Mouse (Mus musculus) midbrain, embryonic 13.5 days (tissue): ENCODE measurements around the gene Ppargc1a. TPM values are rescaled to one million over a fixed set of nuclear protein-coding genes. Genes with fewer than 3 reads are reported as not detected.
A peak's percentile ranks its signal among the peaks of the same experiment; 100 is the strongest.

Experiments used
- ATAC-seq: fragments of 200-750 bp; cut with Nextera tagmentation; 2 replicates; pipeline ENCODE4 v1.8.0; 2017; ENCODE audit warnings: mild to moderate bottlenecking, moderate TSS enrichment, moderate library complexity
- H3K27ac ChIP-seq: fragments of 300-500 bp; sonication (generic); 2 replicates; pipeline ENCODE4 v1.5.1; 2015; ENCODE audit warnings: inconsistent platforms, mild to moderate bottlenecking, moderate library complexity
- H3K27me3 ChIP-seq: fragments of 300-500 bp; sonication (generic); 2 replicates; pipeline ENCODE4 v1.6.1; 2015; ENCODE audit warnings: mild to moderate bottlenecking, inconsistent platforms
- H3K36me3 ChIP-seq: fragments of 300-500 bp; sonication (generic); 2 replicates; pipeline ENCODE4 v1.6.1; 2015; ENCODE audit warnings: mild to moderate bottlenecking, inconsistent platforms
- H3K4me1 ChIP-seq: fragments of 300-500 bp; sonication (generic); replicated peaks from 2 replicates; pipeline ENCODE4 v1.6.1; 2015; ENCODE audit warnings: inconsistent platforms
- H3K4me2 ChIP-seq: fragments of 300-500 bp; sonication (generic); replicated peaks from 2 replicates; pipeline ENCODE4 v1.6.1; 2015; ENCODE audit warnings: moderate library complexity, mild to moderate bottlenecking, inconsistent platforms
- H3K4me3 ChIP-seq: fragments of 300-500 bp; sonication (generic); replicated peaks from 2 replicates; pipeline ENCODE4 v1.5.1; 2015; ENCODE audit warnings: mild to moderate bottlenecking, inconsistent platforms
- H3K9ac ChIP-seq: fragments of 300-500 bp; sonication (generic); replicated peaks from 2 replicates; pipeline ENCODE4 v1.6.1; 2015; ENCODE audit warnings: mild to moderate bottlenecking, inconsistent platforms
- H3K9me3 ChIP-seq: fragments of 300-500 bp; sonication (generic); 2 replicates; pipeline ENCODE4 v1.6.1; 2016; ENCODE audit warnings: mild to moderate bottlenecking, inconsistent platforms
- WGBS: fragments of 180-500 bp; shearing (Covaris S2); methylation state at CpG from one replicate; pipeline ENCODE4 v1.1.7; 2015; 5-methylcytosine and 5-hydroxymethylcytosine counted together
- polyA plus RNA-seq: library from polyadenylated mRNA; unstranded; fragments of >200 nt; fragmentation: Nextera tagmentation; extraction: Ambion mirVana; gene quantifications from 2 replicates; pipeline ENCODE4 v1.2.1, GENCODE M21; 2015

Gene Ppargc1a
- 5.4 and 6.2 TPM in 2 replicates for polyA plus RNA-seq

GRCm38 (mm10) chr5:51567659-51568058 is at the start of gene Ppargc1a:
Ppargc1a (minus strand) TSS chr5:51567726.
- WGBS = 48% methylated on average over 6 of the region's 6 CpGs
- peak; percentile 65 for ATAC-seq
- no peaks in the 10 kb centered on the region for H3K27me3 ChIP-seq
- H3K4me1 ChIP-seq = peaks cover 13% of the 10 kb centered on the region; the same call in 1 of the 2 replicates
- no peaks in the 10 kb centered on the region for H3K36me3 ChIP-seq
- no peaks in the 10 kb centered on the region for H3K9me3 ChIP-seq
- no peak within 1 kb of the TSS for H3K4me3 ChIP-seq
- H3K4me2 ChIP-seq = peak within 1 kb of the TSS; percentile 16
- no peak within 1 kb of the TSS for H3K27ac ChIP-seq
- no peak within 1 kb of the TSS for H3K9ac ChIP-seq

DNA sequence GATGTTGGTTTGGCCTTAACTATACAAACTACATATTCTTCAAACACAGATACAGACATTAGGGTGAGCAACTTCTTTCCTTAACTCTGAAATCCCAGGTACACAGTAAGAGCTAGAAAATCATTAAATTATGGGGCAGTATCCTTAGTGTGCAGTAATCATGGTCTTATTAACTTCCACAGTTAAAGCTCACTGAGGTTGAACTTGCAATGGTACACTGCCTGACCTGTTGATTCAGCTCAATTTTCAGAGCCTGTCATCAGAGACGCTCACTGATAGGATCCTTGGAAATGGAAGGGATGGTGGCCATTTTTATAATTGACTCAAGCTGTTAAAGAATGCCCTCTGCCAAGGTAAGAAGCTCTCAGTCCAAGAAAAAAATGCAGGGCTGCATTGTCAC is 49.4 kb upstream of the Ppargc1a start:
- Histone ChIP-seq H3K9ac (no peak overlapping the region), H3K36me3 (no peaks in the 10 kb centered on the region), H3K27ac (no peak overlapping the region), H3K4me3 (no peak overlapping the region), H3K9me3 (peaks cover 4% of the 10 kb centered on the region; the same call in 1 of the 2 replicates), H3K4me1 (no peaks in the 10 kb centered on the region), H3K27me3 (no peaks in the 10 kb centered on the region), H3K4me2 (no peak overlapping the region)
- 93% methylated on average over 1 of the region's 1 CpGs for WGBS
- ATAC-seq = no peak

GRCm38 (mm10) chr5:51612049-51612448 is 44.5 kb upstream of the Ppargc1a start:
- Histone ChIP-seq H3K4me1 (no peaks in the 10 kb centered on the region), H3K9me3 (no peaks in the 10 kb centered on the region), H3K4me2 (no peak overlapping the region), H3K36me3 (no peaks in the 10 kb centered on the region), H3K9ac (no peak overlapping the region), H3K27ac (no peak overlapping the region), H3K4me3 (no peak overlapping the region), H3K27me3 (no peaks in the 10 kb centered on the region)
- WGBS = 91% methylated on average over 4 of the region's 4 CpGs
- ATAC-seq = no peak

- Histone ChIP-seq H3K4me1 (no peaks in the 10 kb centered on the region), H3K4me2 (no peak overlapping the region), H3K27me3 (no peaks in the 10 kb centered on the region), H3K27ac (no peak overlapping the region), H3K36me3 (no peaks in the 10 kb centered on the region), H3K9ac (no peak overlapping the region), H3K4me3 (no peak overlapping the region), H3K9me3 (no peaks in the 10 kb centered on the region)
- 82% methylated on average over 6 of the region's 6 CpGs for WGBS
- ATAC-seq = no peak
Observed at GRCm38 (mm10) chr5:51607686-51608480, 40.4 kb upstream of the Ppargc1a start.

- WGBS = 88% methylated on average over 6 of the region's 6 CpGs
- Histone ChIP-seq H3K4me1 (no peaks in the 10 kb centered on the region), H3K4me3 (no peak overlapping the region), H3K27me3 (no peaks in the 10 kb centered on the region), H3K9me3 (no peaks in the 10 kb centered on the region), H3K36me3 (no peaks in the 10 kb centered on the region), H3K27ac (no peak overlapping the region), H3K9ac (no peak overlapping the region), H3K4me2 (no peak overlapping the region)
- no peak for ATAC-seq
Observed at GRCm38 (mm10) chr5:51599549-51599948, 32.0 kb upstream of the Ppargc1a start.

DNA sequence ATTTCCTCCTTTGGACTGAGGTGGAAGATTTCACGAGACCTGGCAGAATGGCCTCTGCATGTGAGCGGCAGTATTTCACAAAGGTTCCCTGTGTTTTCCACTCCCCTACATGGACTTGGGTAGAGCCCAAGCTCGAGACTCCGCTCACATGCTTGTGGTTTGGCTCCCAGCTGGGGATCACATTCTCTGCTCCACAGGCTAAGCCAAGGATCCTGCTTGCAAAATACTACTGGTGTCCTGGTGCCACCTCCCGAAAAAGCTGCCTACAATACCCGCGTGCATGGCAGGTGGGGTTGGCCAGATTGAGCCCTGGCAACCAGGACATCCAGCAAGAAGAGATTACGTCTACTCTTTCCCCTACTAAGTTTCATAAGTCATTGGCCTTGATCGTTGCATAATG is 28.1 kb upstream of the Ppargc1a start:
- no peak for ATAC-seq
- WGBS = 94% methylated on average over 9 of the region's 9 CpGs
- Histone ChIP-seq H3K27me3 (no peaks in the 10 kb centered on the region), H3K9ac (no peak overlapping the region), H3K27ac (no peak overlapping the region), H3K4me3 (no peak overlapping the region), H3K36me3 (no peaks in the 10 kb centered on the region), H3K4me2 (no peak overlapping the region), H3K4me1 (no peaks in the 10 kb centered on the region; the same call in 1 of the 2 replicates), H3K9me3 (no peaks in the 10 kb centered on the region)

GRCm38 (mm10) chr5:51592206-51592605 is 24.7 kb upstream of the Ppargc1a start:
- 64% methylated on average over 5 of the region's 5 CpGs for WGBS
- no peaks in the 10 kb centered on the region for H3K36me3 ChIP-seq
- H3K27ac ChIP-seq = no peak overlapping the region
- no peaks in the 10 kb centered on the region for H3K27me3 ChIP-seq
- ATAC-seq = no peak
- no peak overlapping the region for H3K4me2 ChIP-seq
- no peak overlapping the region for H3K9ac ChIP-seq
- H3K4me1 ChIP-seq = no peaks in the 10 kb centered on the region; the same call in 1 of the 2 replicates
- no peak overlapping the region for H3K4me3 ChIP-seq
- no peaks in the 10 kb centered on the region for H3K9me3 ChIP-seq

GRCm38 (mm10) chr5:51591537-51592154 is 24.1 kb upstream of the Ppargc1a start:
- Histone ChIP-seq H3K36me3 (no peaks in the 10 kb centered on the region), H3K9me3 (no peaks in the 10 kb centered on the region), H3K4me1 (no peaks in the 10 kb centered on the region; the same call in 1 of the 2 replicates), H3K4me2 (no peak overlapping the region), H3K9ac (no peak overlapping the region), H3K27ac (no peak overlapping the region), H3K4me3 (no peak overlapping the region), H3K27me3 (no peaks in the 10 kb centered on the region)
- 51% methylated on average over 11 of the region's 11 CpGs for WGBS
- ATAC-seq = no peak

DNA sequence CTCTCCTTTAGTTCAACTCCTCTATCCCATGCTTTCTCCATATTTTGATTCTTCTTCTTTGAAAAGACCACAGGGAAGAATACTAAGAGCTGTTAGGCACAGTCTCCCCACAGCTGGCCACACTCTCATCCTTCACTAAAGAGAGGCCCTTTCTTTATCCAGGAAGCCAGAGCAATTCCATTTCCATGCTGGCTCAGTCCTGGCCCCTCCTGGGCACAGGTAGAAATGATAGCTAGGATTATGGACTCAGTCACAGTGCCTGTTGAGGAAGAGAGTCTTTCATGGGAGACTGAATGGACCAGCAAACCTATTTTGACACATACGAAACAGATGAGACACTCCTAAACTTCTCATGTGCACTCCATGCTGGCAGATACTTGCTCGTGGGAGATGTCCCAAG is 18.7 kb upstream of the Ppargc1a start:
- Histone ChIP-seq H3K4me1 (no peaks in the 10 kb centered on the region), H3K9me3 (no peaks in the 10 kb centered on the region), H3K9ac (no peak overlapping the region), H3K27me3 (no peaks in the 10 kb centered on the region), H3K36me3 (no peaks in the 10 kb centered on the region), H3K4me2 (no peak overlapping the region), H3K27ac (no peak overlapping the region), H3K4me3 (no peak overlapping the region)
- no peak for ATAC-seq
- WGBS = 87% methylated on average over 2 of the region's 2 CpGs

DNA sequence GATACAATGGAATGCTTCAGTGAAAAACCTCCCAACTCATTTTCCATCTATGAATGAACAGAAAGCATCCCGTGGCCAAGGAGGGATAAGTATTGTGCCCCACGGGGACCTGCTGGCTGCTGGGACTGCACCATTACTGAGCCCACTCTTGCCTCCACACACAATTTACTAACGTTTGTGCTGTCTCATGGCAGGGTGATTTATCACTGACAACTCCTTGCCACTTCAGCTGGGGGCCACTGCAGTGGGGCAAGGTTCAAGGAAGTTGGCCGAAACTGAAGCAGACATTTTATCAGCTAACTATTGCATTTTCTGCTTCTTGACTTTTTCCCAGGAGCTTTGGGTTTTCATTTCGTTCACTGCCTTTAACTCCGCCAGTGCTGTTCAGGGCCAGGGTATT is 17.5 kb upstream of the Ppargc1a start:
- WGBS = 75% methylated on average over 6 of the region's 6 CpGs
- Histone ChIP-seq H3K27me3 (no peaks in the 10 kb centered on the region), H3K4me1 (no peaks in the 10 kb centered on the region), H3K4me2 (no peak overlapping the region), H3K9ac (no peak overlapping the region), H3K27ac (no peak overlapping the region), H3K4me3 (no peak overlapping the region), H3K36me3 (no peaks in the 10 kb centered on the region), H3K9me3 (no peaks in the 10 kb centered on the region)
- no peak for ATAC-seq

GRCm38 (mm10) chr5:51584186-51584585 is 16.7 kb upstream of the Ppargc1a start:
- no peak overlapping the region for H3K4me2 ChIP-seq
- H3K27me3 ChIP-seq = no peaks in the 10 kb centered on the region
- H3K9me3 ChIP-seq = no peaks in the 10 kb centered on the region
- no peaks in the 10 kb centered on the region for H3K36me3 ChIP-seq
- WGBS = 95% methylated on average over 3 of the region's 3 CpGs
- H3K27ac ChIP-seq = no peak overlapping the region
- H3K9ac ChIP-seq = no peak overlapping the region
- H3K4me1 ChIP-seq = no peaks in the 10 kb centered on the region
- no peak overlapping the region for H3K4me3 ChIP-seq
- no peak for ATAC-seq

DNA sequence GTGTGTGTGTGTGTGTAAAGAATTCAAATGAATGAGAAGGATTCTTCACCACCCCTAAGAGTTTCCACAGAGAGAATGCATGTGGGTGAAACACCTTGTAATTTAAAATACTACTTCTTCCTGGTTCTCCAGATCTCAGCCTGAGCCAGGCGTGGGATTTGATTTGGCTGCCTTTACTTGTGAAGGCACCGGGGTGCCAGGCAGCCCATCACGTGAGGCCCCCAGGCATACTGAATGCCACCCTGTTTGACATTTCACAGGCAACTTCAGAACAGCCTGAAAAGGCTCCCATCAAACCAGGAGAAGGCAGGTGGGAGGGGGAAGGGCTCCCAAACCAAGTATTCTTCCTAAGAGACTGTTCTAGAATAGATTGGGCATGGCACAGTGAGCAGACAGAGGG is 16.1 kb upstream of the Ppargc1a start:
- ATAC-seq = no peak
- H3K36me3 ChIP-seq = no peaks in the 10 kb centered on the region
- no peak overlapping the region for H3K4me2 ChIP-seq
- H3K27me3 ChIP-seq = no peaks in the 10 kb centered on the region
- H3K9ac ChIP-seq = no peak overlapping the region
- H3K4me3 ChIP-seq = no peak overlapping the region
- 81% methylated on average over 3 of the region's 3 CpGs for WGBS
- H3K9me3 ChIP-seq = no peaks in the 10 kb centered on the region
- no peaks in the 10 kb centered on the region for H3K4me1 ChIP-seq
- no peak overlapping the region for H3K27ac ChIP-seq
